Mouse (Mus musculus): ENCODE measurements at regions not wholly inside any gene's neighbourhood (a gene's known extent, or its start where the extent isn't known, plus 50 kb on each side); places are given as distances from the start of the nearest gene placed in this dataset.
A peak's percentile ranks its signal among the peaks of the same experiment; 100 is the strongest.
"Not testable (repeated sequence)": the region's sequence is repeated elsewhere in the genome, so short reads cannot be mapped to it uniquely, and the experiment has no call there.

DNA sequence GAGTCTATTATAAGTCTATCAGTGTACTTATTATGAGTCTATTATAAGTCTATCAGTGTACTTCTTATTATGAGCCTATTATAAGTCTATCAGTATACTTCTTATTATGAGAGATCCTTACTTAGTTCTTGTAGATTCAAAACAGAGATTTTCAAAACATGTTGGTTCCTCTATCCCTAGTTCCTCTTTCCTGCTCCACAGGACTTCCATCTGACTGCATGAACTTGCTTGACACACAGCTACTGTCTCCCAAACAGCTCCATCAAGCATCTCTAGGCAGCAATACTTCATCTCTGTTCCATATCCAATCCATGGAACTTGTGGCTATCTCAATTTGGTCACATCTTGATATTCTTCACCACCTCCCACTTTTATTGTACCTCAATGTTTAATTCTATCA is 257.4 kb upstream of the Pfkp start:
- TF ChIP-seq MAX (IDR thresholded peaks at IDR 0.05) (no peak), USF1 (IDR thresholded peaks at IDR 0.05; ENCODE audit: low read depth) (no peak), CTCF (IDR thresholded peaks at IDR 0.05; ENCODE audit: control insufficient read depth, insufficient read depth, insufficient read length) (no peak), CEBPB (IDR thresholded peaks at IDR 0.05; ENCODE audit: low read depth) (no peak), FOSL1 (IDR thresholded peaks at IDR 0.05; ENCODE audit: insufficient read depth, low read length, poor library complexity, severe bottlenecking) (no peak), MYOG (IDR thresholded peaks at IDR 0.05; ENCODE audit: control insufficient read depth, extremely low read depth, insufficient read length) (no peak), MYOD1 (IDR thresholded peaks at IDR 0.05; ENCODE audit: control insufficient read depth, insufficient read length, low read depth) (no peak)

DNA sequence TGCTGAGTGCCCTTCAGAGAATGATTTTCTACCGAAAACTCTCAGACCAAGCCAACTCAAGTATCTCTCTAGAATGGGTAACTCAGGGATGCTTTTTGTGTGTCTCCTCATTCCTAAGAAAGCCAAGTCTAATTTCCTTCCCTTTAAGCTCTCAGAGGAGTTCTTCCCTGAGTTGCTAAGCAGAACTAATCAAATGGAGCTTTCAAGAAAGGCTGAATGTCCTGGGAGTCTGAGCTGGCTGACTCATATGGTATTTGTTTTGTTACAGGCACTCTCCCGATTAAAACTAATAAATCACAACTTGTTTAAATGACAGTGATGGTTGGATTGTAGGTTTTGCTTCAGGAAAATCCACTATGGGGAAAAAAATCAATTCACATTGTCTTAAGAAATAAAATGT is 253.1 kb upstream of the Pfkp start:
- Histone ChIP-seq H3ac (ENCODE audit: control insufficient read depth, insufficient read length, low read depth) (no peak overlapping the region), H3K79me3 (ENCODE audit: low read depth) (no peaks in the 10 kb centered on the region), H3K36me3 (ENCODE audit: control insufficient read depth, insufficient read depth) (no peaks in the 10 kb centered on the region), H3K79me2 (ENCODE audit: control insufficient read depth, insufficient read depth) (no peaks in the 10 kb centered on the region), H3K27me3 (ENCODE audit: control insufficient read depth, insufficient read depth, insufficient read length) (no peaks in the 10 kb centered on the region), H3K4me3 (ENCODE audit: insufficient read depth, poor library complexity, severe bottlenecking) (no peak overlapping the region)
- TF ChIP-seq FOSL1 (IDR thresholded peaks at IDR 0.05; ENCODE audit: insufficient read depth, low read length, poor library complexity, severe bottlenecking) (no peak), CTCF (IDR thresholded peaks at IDR 0.05; ENCODE audit: control insufficient read depth, insufficient read depth, insufficient read length) (no peak), MAX (IDR thresholded peaks at IDR 0.05) (no peak), MYOG (IDR thresholded peaks at IDR 0.05; ENCODE audit: control insufficient read depth, extremely low read depth, insufficient read length) (no peak), MYOD1 (IDR thresholded peaks at IDR 0.05; ENCODE audit: control insufficient read depth, insufficient read length, low read depth) (no peak), CEBPB (IDR thresholded peaks at IDR 0.05; ENCODE audit: low read depth) (no peak), USF1 (IDR thresholded peaks at IDR 0.05; ENCODE audit: low read depth) (no peak)

More for the DNA sequence above, 257.4 kb upstream of the Pfkp start:
- Histone ChIP-seq H3K79me3 (ENCODE audit: low read depth) (no peaks in the 10 kb centered on the region), H3K4me3 (ENCODE audit: insufficient read depth, poor library complexity, severe bottlenecking) (no peak overlapping the region), H3K36me3 (ENCODE audit: control insufficient read depth, insufficient read depth) (no peaks in the 10 kb centered on the region), H3ac (ENCODE audit: control insufficient read depth, insufficient read length, low read depth) (no peak overlapping the region), H3K79me2 (ENCODE audit: control insufficient read depth, insufficient read depth) (no peaks in the 10 kb centered on the region), H3K27me3 (ENCODE audit: control insufficient read depth, insufficient read depth, insufficient read length) (no peaks in the 10 kb centered on the region)

DNA sequence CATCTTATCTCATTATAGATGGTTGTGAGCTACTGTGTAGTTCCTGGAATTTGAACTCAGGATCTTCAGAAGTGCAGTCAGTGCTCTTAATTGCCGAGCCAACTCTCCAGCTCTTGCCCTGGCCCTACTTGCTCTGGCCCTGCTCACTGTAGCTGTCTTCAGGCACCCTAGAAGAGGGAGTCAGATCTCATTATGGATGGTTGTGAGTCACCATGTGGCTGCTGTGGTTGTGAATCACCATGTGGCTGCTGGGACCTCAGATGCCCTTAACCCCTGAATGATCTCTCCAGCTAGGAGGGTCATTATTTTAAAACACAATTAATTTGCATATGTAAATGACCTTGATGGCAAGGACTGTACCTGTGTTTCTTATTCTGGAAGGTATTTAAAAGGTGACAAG is 249.1 kb upstream of the Pfkp start:
- no peak overlapping the region for H3ac ChIP-seq (ENCODE audit: control insufficient read depth, insufficient read length, low read depth)
- no peaks in the 10 kb centered on the region for H3K79me2 ChIP-seq (ENCODE audit: control insufficient read depth, insufficient read depth)
- H3K4me3 ChIP-seq (ENCODE audit: insufficient read depth, poor library complexity, severe bottlenecking): no peak overlapping the region
- no peaks in the 10 kb centered on the region for H3K27me3 ChIP-seq (ENCODE audit: control insufficient read depth, insufficient read depth, insufficient read length)
- no peak for TF ChIP-seq MYOG (IDR thresholded peaks at IDR 0.05; ENCODE audit: control insufficient read depth, extremely low read depth, insufficient read length)
- no peak for TF ChIP-seq MAX (IDR thresholded peaks at IDR 0.05)
- TF ChIP-seq MYOD1 (IDR thresholded peaks at IDR 0.05; ENCODE audit: control insufficient read depth, insufficient read length, low read depth): peak; percentile 11
- peak; percentile 82 for TF ChIP-seq FOSL1 (IDR thresholded peaks at IDR 0.05; ENCODE audit: insufficient read depth, low read length, poor library complexity, severe bottlenecking)
- no peak for TF ChIP-seq CEBPB (IDR thresholded peaks at IDR 0.05; ENCODE audit: low read depth)
- TF ChIP-seq CTCF (IDR thresholded peaks at IDR 0.05; ENCODE audit: control insufficient read depth, insufficient read depth, insufficient read length): no peak
- TF ChIP-seq USF1 (IDR thresholded peaks at IDR 0.05; ENCODE audit: low read depth): no peak
- H3K79me3 ChIP-seq (ENCODE audit: low read depth): no peaks in the 10 kb centered on the region
- H3K36me3 ChIP-seq (ENCODE audit: control insufficient read depth, insufficient read depth): no peaks in the 10 kb centered on the region

DNA sequence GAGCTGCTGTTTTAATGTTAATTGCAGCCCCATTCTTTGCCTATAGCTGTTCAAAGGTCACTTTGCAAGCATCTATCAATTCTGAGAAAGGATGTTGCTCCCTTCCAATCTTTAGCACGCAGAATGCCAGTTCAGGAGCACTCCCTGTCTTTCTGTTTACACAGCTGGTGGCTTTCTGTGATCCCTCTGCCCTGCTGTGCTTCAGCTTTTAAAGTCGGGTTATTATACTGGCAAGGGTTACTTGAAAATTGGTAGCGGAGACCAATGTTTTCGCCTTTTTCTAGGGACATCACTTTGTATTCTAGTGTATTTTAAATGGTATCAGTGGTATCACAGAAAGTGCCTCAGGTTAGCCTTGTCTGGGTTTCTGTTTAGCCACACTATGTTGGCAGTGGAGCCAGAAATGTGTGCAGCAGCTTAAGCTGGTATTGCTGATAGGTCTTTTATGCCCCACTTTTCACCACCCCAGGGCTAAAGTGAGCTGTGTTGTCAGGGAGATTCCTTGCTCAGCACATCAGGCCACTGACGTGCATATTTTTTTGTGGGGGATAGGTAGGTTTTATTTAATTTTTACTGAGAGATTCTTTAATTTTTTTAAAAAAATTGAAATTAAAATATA is 243.0 kb upstream of the Pfkp start:
- Histone ChIP-seq H3K79me2 (ENCODE audit: control insufficient read depth, insufficient read depth) (no peaks in the 10 kb centered on the region), H3K27me3 (ENCODE audit: control insufficient read depth, insufficient read depth, insufficient read length) (no peaks in the 10 kb centered on the region), H3K79me3 (ENCODE audit: low read depth) (no peaks in the 10 kb centered on the region), H3ac (ENCODE audit: control insufficient read depth, insufficient read length, low read depth) (no peak overlapping the region), H3K36me3 (ENCODE audit: control insufficient read depth, insufficient read depth) (no peaks in the 10 kb centered on the region), H3K4me3 (ENCODE audit: insufficient read depth, poor library complexity, severe bottlenecking) (no peak overlapping the region)
- TF ChIP-seq CEBPB (IDR thresholded peaks at IDR 0.05; ENCODE audit: low read depth) (no peak), USF1 (IDR thresholded peaks at IDR 0.05; ENCODE audit: low read depth) (no peak), FOSL1 (IDR thresholded peaks at IDR 0.05; ENCODE audit: insufficient read depth, low read length, poor library complexity, severe bottlenecking) (no peak), CTCF (IDR thresholded peaks at IDR 0.05; ENCODE audit: control insufficient read depth, insufficient read depth, insufficient read length) (no peak), MYOG (IDR thresholded peaks at IDR 0.05; ENCODE audit: control insufficient read depth, extremely low read depth, insufficient read length) (no peak), MAX (IDR thresholded peaks at IDR 0.05) (no peak), MYOD1 (IDR thresholded peaks at IDR 0.05; ENCODE audit: control insufficient read depth, insufficient read length, low read depth) (no peak)

DNA sequence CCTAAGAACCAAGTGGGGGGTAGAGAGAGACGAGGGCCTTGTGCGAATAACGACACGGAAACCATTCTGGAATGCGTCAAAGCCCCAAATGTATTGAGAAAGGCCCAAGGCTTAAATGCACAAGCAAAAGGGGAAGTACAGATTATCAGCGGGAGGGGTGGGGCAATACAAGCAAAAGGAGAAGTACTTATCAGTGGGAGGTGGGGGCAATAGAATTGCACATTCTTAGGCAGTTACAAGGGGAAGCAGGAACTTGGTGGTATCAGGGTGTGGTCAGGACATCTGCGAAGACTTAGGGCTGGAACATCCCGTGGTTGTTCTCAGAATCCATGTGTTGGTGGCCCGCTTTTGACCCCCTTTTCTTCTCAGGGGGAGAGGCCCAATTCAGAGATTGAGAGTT is 240.9 kb upstream of the Pfkp start:
- H3K4me3 ChIP-seq (ENCODE audit: insufficient read depth, poor library complexity, severe bottlenecking); H3K27me3 ChIP-seq (ENCODE audit: control insufficient read depth, insufficient read depth, insufficient read length); H3K36me3 ChIP-seq (ENCODE audit: control insufficient read depth, insufficient read depth); H3K79me3 ChIP-seq (ENCODE audit: low read depth); H3K79me2 ChIP-seq (ENCODE audit: control insufficient read depth, insufficient read depth); H3ac ChIP-seq (ENCODE audit: control insufficient read depth, insufficient read length, low read depth): not testable (repeated sequence)

GRCm38 (mm10) chr13:6888381-6888780 is 239.8 kb upstream of the Pfkp start:
- Histone ChIP-seq H3K4me3 (ENCODE audit: insufficient read depth, poor library complexity, severe bottlenecking) (no peak overlapping the region), H3K36me3 (ENCODE audit: control insufficient read depth, insufficient read depth) (no peaks in the 10 kb centered on the region), H3K79me3 (ENCODE audit: low read depth) (no peaks in the 10 kb centered on the region), H3K79me2 (ENCODE audit: control insufficient read depth, insufficient read depth) (no peaks in the 10 kb centered on the region), H3K27me3 (ENCODE audit: control insufficient read depth, insufficient read depth, insufficient read length) (no peaks in the 10 kb centered on the region), H3ac (ENCODE audit: control insufficient read depth, insufficient read length, low read depth) (no peak overlapping the region)
- TF ChIP-seq MYOG (IDR thresholded peaks at IDR 0.05; ENCODE audit: control insufficient read depth, extremely low read depth, insufficient read length): no peak
- TF ChIP-seq CEBPB (IDR thresholded peaks at IDR 0.05; ENCODE audit: low read depth): no peak
- TF ChIP-seq FOSL1 (IDR thresholded peaks at IDR 0.05; ENCODE audit: insufficient read depth, low read length, poor library complexity, severe bottlenecking): no peak
- no peak for TF ChIP-seq MYOD1 (IDR thresholded peaks at IDR 0.05; ENCODE audit: control insufficient read depth, insufficient read length, low read depth)
- TF ChIP-seq MAX (IDR thresholded peaks at IDR 0.05): no peak
- TF ChIP-seq USF1 (IDR thresholded peaks at IDR 0.05; ENCODE audit: low read depth): no peak
- no peak for TF ChIP-seq CTCF (IDR thresholded peaks at IDR 0.05; ENCODE audit: control insufficient read depth, insufficient read depth, insufficient read length)

All from C2C12 (cell line).